Mouse (Mus musculus): ENCODE measurements around the gene Sox2.

GRCm38 (mm10) chr3:34654781-34655180, 4.6 kb downstream of the Sox2 start:
- no peak for TF ChIP-seq CTCF (conservative IDR thresholded peaks at IDR 0.05; ENCODE audit: low read length)
- no peak for TF ChIP-seq NANOG (IDR thresholded peaks at IDR 0.05; ENCODE audit: borderline replicate concordance, low read length)
